In the genomic region with DNA sequence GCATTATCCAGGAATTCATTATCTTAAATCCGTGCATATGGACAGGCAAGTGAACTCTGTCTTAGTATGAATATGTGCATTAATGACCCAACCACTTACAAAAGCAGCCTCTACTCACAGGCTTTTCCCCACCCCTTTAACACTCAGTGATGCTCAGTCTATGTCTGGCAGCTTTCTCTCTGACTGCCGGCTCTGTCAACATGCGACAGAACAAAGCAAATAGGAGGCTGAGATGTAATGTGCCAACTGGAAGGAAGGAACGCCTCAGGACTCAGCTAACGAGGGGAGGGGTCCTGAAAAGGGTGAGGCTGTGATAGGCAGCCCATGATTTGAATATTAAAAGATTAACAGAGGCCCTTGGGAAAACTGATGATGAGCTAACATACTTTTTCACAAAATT, we compare ENCODE assay signal across 29 mouse cellular contexts.
DNase-seq lines count a peak whose midpoint lies in the region; ATAC-seq and TF ChIP-seq lines count a peak whose summit lies in the region.
"Had no signal": no experiment of that assay in that cellular context is flagged by ENCODE, and none has a peak within 500 bp of the region (broad histone marks: within the 10 kb centered on the region; RNA-seq: fewer than 3 reads in every experiment).

No protein-coding gene starts in this region.

- H3K27ac ChIP-seq in forebrain, embryonic 13.5 days, result peak overlapping the region; percentile 31
- H3K27ac ChIP-seq in forebrain, embryonic 10.5 days, result no peak overlapping the region
- H3K27ac ChIP-seq in midbrain, embryonic 11.5 days (ENCODE audit: low read depth, low read length), result no peak overlapping the region; the same call in 1 of the 2 replicates
- no peak overlapping the region for H3K27ac ChIP-seq in midbrain, embryonic 10.5 days (replicated peaks)
- H3K27ac ChIP-seq in forebrain, postnatal 0 days (ENCODE audit: low read depth, low read length), result no peak overlapping the region
- no peak overlapping the region for H3K27ac ChIP-seq in midbrain, embryonic 16.5 days (ENCODE audit: low read length)
- H3K27ac ChIP-seq: embryonic facial prominence, embryonic 10.5 days; embryonic facial prominence, embryonic 15.5 days; liver, embryonic 14.5 days; neural tube, embryonic 13.5 days had no signal

- H3K4me2 ChIP-seq in forebrain, embryonic 13.5 days, result no peak overlapping the region
- H3K4me2 ChIP-seq in midbrain, embryonic 11.5 days, result no peak overlapping the region
- H3K4me2 ChIP-seq in forebrain, postnatal 0 days (ENCODE audit: low read depth), result no peak overlapping the region
- no peak overlapping the region for H3K4me2 ChIP-seq in midbrain, embryonic 16.5 days (ENCODE audit: low read length)
- H3K4me2 ChIP-seq: embryonic facial prominence, embryonic 15.5 days; heart, embryonic 11.5 days; neural tube, embryonic 13.5 days had no signal

- H3K9me3 ChIP-seq in forebrain, embryonic 13.5 days (replicated peaks), result no peaks in the 10 kb centered on the region
- no peaks in the 10 kb centered on the region for H3K9me3 ChIP-seq in forebrain, embryonic 10.5 days
- H3K9me3 ChIP-seq in midbrain, embryonic 11.5 days (ENCODE audit: control insufficient read depth, low read length), result no peaks in the 10 kb centered on the region
- H3K9me3 ChIP-seq in midbrain, embryonic 10.5 days (replicated peaks), result no peaks in the 10 kb centered on the region
- no peaks in the 10 kb centered on the region for H3K9me3 ChIP-seq in forebrain, postnatal 0 days (ENCODE audit: low read length)
- H3K9me3 ChIP-seq in midbrain, embryonic 16.5 days (replicated peaks; ENCODE audit: control insufficient read depth, low read length, poor library complexity, severe bottlenecking), result no peaks in the 10 kb centered on the region
- H3K9me3 ChIP-seq: embryonic facial prominence, embryonic 10.5 days; embryonic facial prominence, embryonic 15.5 days; neural tube, embryonic 13.5 days had no signal

- WGBS in forebrain, embryonic 13.5 days, result 18% methylated on average over 5 of the region's 5 CpGs
- 55% methylated on average over 5 of the region's 5 CpGs for WGBS in forebrain, embryonic 10.5 days
- 58% methylated on average over 5 of the region's 5 CpGs for WGBS in midbrain, embryonic 11.5 days
- WGBS in midbrain, embryonic 10.5 days, result 65% methylated on average over 5 of the region's 5 CpGs
- 14% methylated on average over 5 of the region's 5 CpGs for WGBS in forebrain, postnatal 0 days
- 21% methylated on average over 5 of the region's 5 CpGs for WGBS in midbrain, embryonic 16.5 days

- no peak overlapping the region for H3K4me3 ChIP-seq in forebrain, embryonic 13.5 days
- H3K4me3 ChIP-seq in forebrain, embryonic 10.5 days, result no peak overlapping the region
- no peak overlapping the region for H3K4me3 ChIP-seq in midbrain, embryonic 11.5 days (ENCODE audit: low read depth, low read length)
- H3K4me3 ChIP-seq in midbrain, embryonic 10.5 days, result no peak overlapping the region
- no peak overlapping the region for H3K4me3 ChIP-seq in forebrain, postnatal 0 days (ENCODE audit: low read depth, low read length)
- no peak overlapping the region for H3K4me3 ChIP-seq in midbrain, embryonic 16.5 days (ENCODE audit: low read depth, low read length)
- H3K4me3 ChIP-seq: embryonic facial prominence, embryonic 10.5 days; embryonic facial prominence, embryonic 15.5 days; neural tube, embryonic 13.5 days had no signal

- no peaks in the 10 kb centered on the region for H3K36me3 ChIP-seq in forebrain, embryonic 13.5 days (ENCODE audit: poor library complexity, severe bottlenecking)
- no peaks in the 10 kb centered on the region for H3K36me3 ChIP-seq in forebrain, embryonic 10.5 days (replicated peaks)
- H3K36me3 ChIP-seq in midbrain, embryonic 11.5 days (ENCODE audit: control insufficient read depth, insufficient read depth, low read length), result no peaks in the 10 kb centered on the region
- no peaks in the 10 kb centered on the region for H3K36me3 ChIP-seq in midbrain, embryonic 10.5 days
- H3K36me3 ChIP-seq in forebrain, postnatal 0 days (ENCODE audit: insufficient read depth), result no peaks in the 10 kb centered on the region
- no peaks in the 10 kb centered on the region for H3K36me3 ChIP-seq in midbrain, embryonic 16.5 days (ENCODE audit: control insufficient read depth, insufficient read depth, low read length)
- H3K36me3 ChIP-seq: embryonic facial prominence, embryonic 10.5 days; embryonic facial prominence, embryonic 15.5 days; neural tube, embryonic 13.5 days had no signal

- no peak for TF ChIP-seq CTCF in forebrain, postnatal 0 days (IDR thresholded peaks at IDR 0.05; ENCODE audit: low read depth)

- no peaks in the 10 kb centered on the region for H3K27me3 ChIP-seq in forebrain, embryonic 13.5 days
- no peaks in the 10 kb centered on the region for H3K27me3 ChIP-seq in forebrain, embryonic 10.5 days (ENCODE audit: poor library complexity, severe bottlenecking)
- no peaks in the 10 kb centered on the region for H3K27me3 ChIP-seq in midbrain, embryonic 11.5 days (ENCODE audit: control insufficient read depth, insufficient read depth, low read length)
- H3K27me3 ChIP-seq in midbrain, embryonic 10.5 days (ENCODE audit: low read depth, poor library complexity, severe bottlenecking), result no peaks in the 10 kb centered on the region
- H3K27me3 ChIP-seq in forebrain, postnatal 0 days (ENCODE audit: insufficient read depth, low read length), result no peaks in the 10 kb centered on the region
- H3K27me3 ChIP-seq in midbrain, embryonic 16.5 days (ENCODE audit: control insufficient read depth, insufficient read depth, low read depth, low read length), result no peaks in the 10 kb centered on the region
- H3K27me3 ChIP-seq: embryonic facial prominence, embryonic 15.5 days; neural tube, embryonic 13.5 days; Patski had no signal

- no peak overlapping the region for H3K9ac ChIP-seq in forebrain, embryonic 13.5 days
- H3K9ac ChIP-seq in midbrain, embryonic 11.5 days (ENCODE audit: low read length), result no peak overlapping the region
- no peak overlapping the region for H3K9ac ChIP-seq in forebrain, postnatal 0 days
- H3K9ac ChIP-seq in midbrain, embryonic 16.5 days (ENCODE audit: low read depth, low read length), result no peak overlapping the region
- H3K9ac ChIP-seq: embryonic facial prominence, embryonic 15.5 days; liver, embryonic 14.5 days; neural tube, embryonic 13.5 days had no signal

- no peak for DNase-seq in forebrain, embryonic 10.5 days (ENCODE audit: extremely low spot score, low spot score)
- DNase-seq in midbrain, embryonic 11.5 days (ENCODE audit: low spot score, missing footprints), result no peak
- DNase-seq in midbrain, embryonic 10.5 days (ENCODE audit: low spot score), result no peak
- DNase-seq in forebrain, postnatal 0 days, result peak; percentile 51
- DNase-seq in lung, postnatal 36 days, result no peak
- DNase-seq in cerebellum, adult 8-10 months, result no peak
- DNase-seq: adrenal gland, postnatal 25 days; cerebellum, adult 2 months; cerebellum, postnatal 25 days; gastrocnemius, postnatal 36 days; heart, adult 18-20 months; heart, postnatal 36 days; kidney, adult 11 months; kidney, postnatal 14 days; liver; lung, adult 2 months; lung, postnatal 10 days; right cerebral cortex, postnatal 25 days; thymus, adult 18-20 months; thymus, postnatal 25 days had no signal

- H3K4me1 ChIP-seq in forebrain, embryonic 13.5 days, result peaks cover 26% of the 10 kb centered on the region
- peaks cover 16% of the 10 kb centered on the region for H3K4me1 ChIP-seq in forebrain, embryonic 10.5 days
- H3K4me1 ChIP-seq in midbrain, embryonic 11.5 days (ENCODE audit: control insufficient read depth, insufficient read depth, low read length), result 0 out of 2 replicates have a peak, but pooled peaks cover 2% of the 10 kb centered on the region
- peaks cover 8% of the 10 kb centered on the region for H3K4me1 ChIP-seq in midbrain, embryonic 10.5 days
- no peaks in the 10 kb centered on the region for H3K4me1 ChIP-seq in forebrain, postnatal 0 days (ENCODE audit: insufficient read depth)
- H3K4me1 ChIP-seq in midbrain, embryonic 16.5 days (ENCODE audit: control insufficient read depth, insufficient read depth, low read length), result peaks cover 17% of the 10 kb centered on the region
- H3K4me1 ChIP-seq: embryonic facial prominence, embryonic 10.5 days; embryonic facial prominence, embryonic 15.5 days had no signal

- peak; percentile 85 for ATAC-seq in forebrain, embryonic 13.5 days
- ATAC-seq in midbrain, embryonic 11.5 days (ENCODE audit: low FRiP score), result 0 out of 2 replicates have a peak, but pooled peaks have one; percentile 40
- peak; percentile 77 for ATAC-seq in forebrain, postnatal 0 days
- ATAC-seq in midbrain, embryonic 16.5 days, result peak; percentile 57; the same call in 1 of the 2 replicates
- ATAC-seq: inflammation-experienced regulatory T-cells, adult 6 months; Patski had no signal
